Mouse (Mus musculus): ENCODE measurements around the gene Gm9495. TPM values are rescaled to one million over a fixed set of nuclear protein-coding genes. Genes with fewer than 3 reads are reported as not detected.

The Gm9495 gene
- polyA plus RNA-seq, 1 experiment from 2014 or later, result not detected

- Histone ChIP-seq H3K4me3 (ENCODE audit: low read length) (no peak overlapping the region), H3K27me3 (ENCODE audit: insufficient read depth, low read length) (no peaks in the 10 kb centered on the region), H3K4me1 (ENCODE audit: insufficient read depth, low read length) (no peaks in the 10 kb centered on the region), H3K9me3 (ENCODE audit: low read length) (peaks cover 53% of the 10 kb centered on the region), H3K27ac (ENCODE audit: low read length) (no peak overlapping the region), H3K4me2 (replicated peaks; ENCODE audit: low read depth, low read length) (no peak overlapping the region), H3K36me3 (ENCODE audit: insufficient read depth, low read length) (peaks cover 38% of the 10 kb centered on the region), H3K9ac (replicated peaks; ENCODE audit: low read length) (no peak overlapping the region)
- ATAC-seq (ENCODE audit: low FRiP score, low TSS enrichment), result no peak
- WGBS, result 97% methylated on average over 6 of the region's 6 CpGs
Observed at GRCm38 (mm10) chr8:69384361-69384760, 69.0 kb downstream of the Gm9495 start.

Other genes starting within 250 kb of the Gm9495 start
- gene Zfp930, start 244.5 kb downstream of the Gm9495 start, polyA plus RNA-seq (2015; fragmentation: Nextera tagmentation; extraction: Ambion mirVana), result 21.8 and 22.2 TPM in 2 replicates
- gene D130040H23Rik, start 182.5 kb downstream of the Gm9495 start, polyA plus RNA-seq (2015; fragmentation: Nextera tagmentation; extraction: Ambion mirVana), result 3.8 and 5.2 TPM in 2 replicates
- gene Gm7697, start 69.4 kb upstream of the Gm9495 start, polyA plus RNA-seq (2015; fragmentation: Nextera tagmentation; extraction: Ambion mirVana), result not detected in 2 replicates
- 26.6 and 30.2 TPM in 2 replicates for gene Zfp868, start 172.0 kb upstream of the Gm9495 start, polyA plus RNA-seq (2015; fragmentation: Nextera tagmentation; extraction: Ambion mirVana)
- 2.2 and 2.3 TPM in 2 replicates for gene Zfp964, start 200.9 kb upstream of the Gm9495 start, polyA plus RNA-seq (2015; fragmentation: Nextera tagmentation; extraction: Ambion mirVana)